Mouse (Mus musculus): ENCODE measurements at regions not wholly inside any gene's neighbourhood (a gene's known extent, or its start where the extent isn't known, plus 50 kb on each side); places are given as distances from the start of the nearest gene placed in this dataset.

- no peak for TF ChIP-seq POLR2A (IDR thresholded peaks at IDR 0.05; ENCODE audit: borderline replicate concordance, extremely low read depth, insufficient read depth, insufficient read length)
- H3K36me3 ChIP-seq (ENCODE audit: control insufficient read depth, insufficient read depth, low read length): no peaks in the 10 kb centered on the region
- H3K4me2 ChIP-seq (replicated peaks; ENCODE audit: low read depth, low read length, severe bottlenecking): no peak overlapping the region
- no peak overlapping the region for H3K4me3 ChIP-seq (replicated peaks; ENCODE audit: low read length)
- H3K27me3 ChIP-seq (ENCODE audit: control insufficient read depth, insufficient read depth, low read length): no peaks in the 10 kb centered on the region
- DNase-seq (ENCODE audit: low spot score) (no peak), ATAC-seq (ENCODE audit: low FRiP score, low read depth) (no peak)
- no peak overlapping the region for H3K27ac ChIP-seq (replicated peaks; ENCODE audit: low read depth, low read length)
- 58% methylated on average over 4 of the region's 4 CpGs for WGBS
- H3K9ac ChIP-seq (ENCODE audit: low read depth, low read length, severe bottlenecking): no peak overlapping the region
- H3K9me3 ChIP-seq (ENCODE audit: control insufficient read depth, low read length): no peaks in the 10 kb centered on the region
- H3K4me1 ChIP-seq (ENCODE audit: control insufficient read depth, insufficient read depth, low read length): peaks cover 43% of the 10 kb centered on the region
These were observed 109.0 kb downstream of the Adamts15 start for GRCm38 (mm10) chr9:30813246-30813645.

DNA sequence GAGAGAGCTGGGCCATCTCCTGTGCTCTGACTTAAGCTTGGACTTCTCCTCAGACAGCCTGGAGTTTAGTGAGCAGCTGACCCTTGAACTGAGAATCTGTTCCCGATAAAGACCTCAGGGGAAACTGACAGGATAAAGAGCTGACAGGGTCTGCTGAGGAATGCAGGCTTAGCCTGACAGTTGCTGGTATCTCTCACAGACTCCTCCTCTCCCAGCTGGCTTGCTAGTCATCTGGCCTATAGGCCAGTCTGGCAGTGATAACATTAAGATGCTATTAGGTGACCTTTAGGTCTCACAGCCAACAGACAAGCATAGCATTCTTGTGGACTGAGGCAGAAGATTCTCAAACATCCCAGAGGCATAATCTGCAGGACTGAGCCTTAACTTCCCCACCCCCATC, 111.4 kb downstream of the Adamts15 start:
- no peak overlapping the region for H3K4me3 ChIP-seq (replicated peaks; ENCODE audit: low read length)
- ATAC-seq (ENCODE audit: low FRiP score, low read depth) (no peak), DNase-seq (ENCODE audit: low spot score) (no peak)
- H3K9me3 ChIP-seq (ENCODE audit: control insufficient read depth, low read length): no peaks in the 10 kb centered on the region
- peaks cover 36% of the 10 kb centered on the region for H3K4me1 ChIP-seq (ENCODE audit: control insufficient read depth, insufficient read depth, low read length)
- WGBS: 7% methylated on average over 1 of the region's 1 CpGs
- H3K9ac ChIP-seq (ENCODE audit: low read depth, low read length, severe bottlenecking): no peak overlapping the region
- H3K4me2 ChIP-seq (replicated peaks; ENCODE audit: low read depth, low read length, severe bottlenecking): no peak overlapping the region
- no peak overlapping the region for H3K27ac ChIP-seq (replicated peaks; ENCODE audit: low read depth, low read length)
- H3K27me3 ChIP-seq (ENCODE audit: control insufficient read depth, insufficient read depth, low read length): no peaks in the 10 kb centered on the region
- no peak for TF ChIP-seq POLR2A (IDR thresholded peaks at IDR 0.05; ENCODE audit: borderline replicate concordance, extremely low read depth, insufficient read depth, insufficient read length)
- H3K36me3 ChIP-seq (ENCODE audit: control insufficient read depth, insufficient read depth, low read length): no peaks in the 10 kb centered on the region

DNA sequence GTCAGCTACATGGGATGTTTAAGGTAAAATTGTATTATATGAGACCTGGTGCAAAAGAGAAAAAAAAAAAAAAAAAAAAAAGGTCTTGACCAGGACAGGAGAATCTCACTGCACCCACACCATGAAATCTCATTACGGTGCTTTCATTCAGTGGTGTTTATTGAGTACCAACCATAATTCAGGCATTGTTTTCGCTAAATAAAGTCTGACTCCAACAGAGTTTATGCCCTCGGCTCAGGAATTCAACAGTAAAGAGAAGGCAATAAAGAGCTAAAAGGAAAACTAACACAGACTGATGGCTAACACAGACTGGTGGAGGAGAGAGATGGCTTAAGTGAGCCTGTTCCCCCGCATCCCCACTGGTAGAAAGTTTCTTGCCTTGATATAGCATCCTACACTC, 112.0 kb downstream of the Adamts15 start:
- H3K9me3 ChIP-seq (ENCODE audit: control insufficient read depth, low read length): no peaks in the 10 kb centered on the region
- no peak overlapping the region for H3K27ac ChIP-seq (replicated peaks; ENCODE audit: low read depth, low read length)
- ATAC-seq (ENCODE audit: low FRiP score, low read depth) (no peak), DNase-seq (ENCODE audit: low spot score) (no peak)
- peaks cover 31% of the 10 kb centered on the region for H3K4me1 ChIP-seq (ENCODE audit: control insufficient read depth, insufficient read depth, low read length)
- H3K4me2 ChIP-seq (replicated peaks; ENCODE audit: low read depth, low read length, severe bottlenecking): no peak overlapping the region
- H3K36me3 ChIP-seq (ENCODE audit: control insufficient read depth, insufficient read depth, low read length): no peaks in the 10 kb centered on the region
- no peak for TF ChIP-seq POLR2A (IDR thresholded peaks at IDR 0.05; ENCODE audit: borderline replicate concordance, extremely low read depth, insufficient read depth, insufficient read length)
- H3K27me3 ChIP-seq (ENCODE audit: control insufficient read depth, insufficient read depth, low read length): no peaks in the 10 kb centered on the region
- H3K9ac ChIP-seq (ENCODE audit: low read depth, low read length, severe bottlenecking): no peak overlapping the region
- H3K4me3 ChIP-seq (replicated peaks; ENCODE audit: low read length): no peak overlapping the region
- WGBS: 22% methylated on average over 4 of the region's 4 CpGs

DNA sequence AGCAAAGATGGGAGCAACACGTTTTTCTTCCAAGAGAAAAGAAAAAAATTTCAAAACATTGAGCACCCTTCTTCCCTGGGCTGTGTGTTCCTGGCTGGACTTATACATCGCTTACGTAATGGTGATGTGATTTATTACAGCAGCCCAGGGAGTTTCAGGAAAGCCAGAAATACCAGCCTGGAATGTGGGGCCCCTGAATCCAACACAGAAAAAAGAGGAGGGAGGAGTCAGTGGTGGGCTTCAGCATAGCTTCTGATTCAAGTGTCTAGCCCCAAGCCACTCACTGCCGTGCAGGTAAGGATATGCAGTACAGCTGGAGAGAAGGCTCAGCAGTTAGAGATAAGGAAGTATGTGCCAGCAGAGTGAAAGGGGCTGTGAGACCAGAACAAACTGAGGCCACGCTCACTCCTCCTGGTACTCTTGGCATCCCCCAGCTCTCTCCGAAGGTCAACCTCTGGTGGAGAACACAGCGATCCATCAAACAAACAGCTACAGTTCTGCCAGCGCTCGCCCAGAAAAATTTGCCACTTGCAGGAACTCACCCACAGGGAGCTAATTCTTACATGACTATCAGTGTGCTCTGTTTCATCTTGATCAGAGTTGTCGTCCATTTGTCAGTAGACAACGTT, 113.3 kb downstream of the Adamts15 start:
- no peaks in the 10 kb centered on the region for H3K9me3 ChIP-seq (ENCODE audit: control insufficient read depth, low read length)
- 29% methylated on average over 11 of the region's 11 CpGs for WGBS
- no peak overlapping the region for H3K9ac ChIP-seq (ENCODE audit: low read depth, low read length, severe bottlenecking)
- 0 out of 2 replicates have a peak overlapping the region, but pooled peaks have one; percentile 10 for H3K4me2 ChIP-seq (replicated peaks; ENCODE audit: low read depth, low read length, severe bottlenecking)
- no peak overlapping the region; the same call in 1 of the 2 replicates for H3K27ac ChIP-seq (replicated peaks; ENCODE audit: low read depth, low read length)
- H3K27me3 ChIP-seq (ENCODE audit: control insufficient read depth, insufficient read depth, low read length): no peaks in the 10 kb centered on the region
- no peak for TF ChIP-seq POLR2A (IDR thresholded peaks at IDR 0.05; ENCODE audit: borderline replicate concordance, extremely low read depth, insufficient read depth, insufficient read length)
- no peaks in the 10 kb centered on the region for H3K36me3 ChIP-seq (ENCODE audit: control insufficient read depth, insufficient read depth, low read length)
- peak; percentile 71 for ATAC-seq (ENCODE audit: low FRiP score, low read depth)
- H3K4me1 ChIP-seq (ENCODE audit: control insufficient read depth, insufficient read depth, low read length): peaks cover 27% of the 10 kb centered on the region
- no peak overlapping the region for H3K4me3 ChIP-seq (replicated peaks; ENCODE audit: low read length)
- peak; percentile 67 for DNase-seq (ENCODE audit: low spot score)

DNA sequence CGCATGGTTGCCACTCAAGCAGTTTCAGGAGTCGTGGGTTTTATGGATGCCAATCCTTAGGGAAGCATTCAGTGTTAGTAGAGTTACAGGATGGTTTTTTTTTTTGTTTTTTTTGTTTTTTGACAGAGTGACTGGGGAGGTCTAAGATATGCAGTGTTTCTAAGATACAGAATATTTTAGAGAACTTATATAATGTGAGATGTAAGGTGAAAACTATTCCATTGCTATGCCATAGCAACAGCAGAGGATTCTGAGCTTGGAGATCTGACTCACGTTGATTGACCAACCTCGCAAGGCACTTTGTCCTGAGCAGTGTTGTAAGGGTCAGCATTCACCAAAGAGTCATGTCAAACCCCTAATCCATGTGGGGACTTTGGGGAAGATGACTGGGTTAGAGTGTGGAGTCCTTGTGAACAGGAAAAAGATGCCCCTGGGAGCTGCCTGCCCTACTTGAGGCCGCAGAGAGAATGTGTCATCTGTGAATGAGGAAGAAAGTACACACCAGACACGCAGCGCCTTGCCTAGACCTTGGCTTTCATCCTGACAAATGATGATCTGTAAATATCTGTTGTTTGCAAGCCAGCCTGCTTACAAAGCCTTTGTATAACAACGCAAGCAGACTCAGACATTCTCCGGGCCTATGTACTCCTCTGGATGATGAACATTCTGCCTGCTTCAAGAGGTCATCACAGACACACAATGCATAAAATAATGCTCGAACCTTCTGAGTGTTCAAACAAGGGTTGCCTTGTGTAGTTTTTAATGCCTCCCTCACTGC, 118.3 kb downstream of the Adamts15 start:
- Histone ChIP-seq H3K4me2 (replicated peaks; ENCODE audit: low read depth, low read length, severe bottlenecking) (no peak overlapping the region), H3K36me3 (ENCODE audit: control insufficient read depth, insufficient read depth, low read length) (no peaks in the 10 kb centered on the region), H3K4me3 (replicated peaks; ENCODE audit: low read length) (no peak overlapping the region), H3K9ac (ENCODE audit: low read depth, low read length, severe bottlenecking) (no peak overlapping the region), H3K9me3 (ENCODE audit: control insufficient read depth, low read length) (no peaks in the 10 kb centered on the region), H3K4me1 (ENCODE audit: control insufficient read depth, insufficient read depth, low read length) (peaks cover 6% of the 10 kb centered on the region), H3K27ac (replicated peaks; ENCODE audit: low read depth, low read length) (no peak overlapping the region), H3K27me3 (ENCODE audit: control insufficient read depth, insufficient read depth, low read length) (no peaks in the 10 kb centered on the region)
- no peak for ATAC-seq (ENCODE audit: low FRiP score, low read depth)
- WGBS: 77% methylated on average over 10 of the region's 10 CpGs
- no peak for DNase-seq (ENCODE audit: low spot score)
- TF ChIP-seq POLR2A (IDR thresholded peaks at IDR 0.05; ENCODE audit: borderline replicate concordance, extremely low read depth, insufficient read depth, insufficient read length): no peak

Measured in limb, embryonic 14.5 days (tissue).